Mouse (Mus musculus): ENCODE data around the gene Cnnm3.

Cnnm3 gene

GRCm38 (mm10) chr1:36556553-36557456, 45.1 kb downstream of the Cnnm3 start:
- DNase-seq (ENCODE audit: low spot score in 2 of 2): peak; percentile 92 to 94

DNA sequence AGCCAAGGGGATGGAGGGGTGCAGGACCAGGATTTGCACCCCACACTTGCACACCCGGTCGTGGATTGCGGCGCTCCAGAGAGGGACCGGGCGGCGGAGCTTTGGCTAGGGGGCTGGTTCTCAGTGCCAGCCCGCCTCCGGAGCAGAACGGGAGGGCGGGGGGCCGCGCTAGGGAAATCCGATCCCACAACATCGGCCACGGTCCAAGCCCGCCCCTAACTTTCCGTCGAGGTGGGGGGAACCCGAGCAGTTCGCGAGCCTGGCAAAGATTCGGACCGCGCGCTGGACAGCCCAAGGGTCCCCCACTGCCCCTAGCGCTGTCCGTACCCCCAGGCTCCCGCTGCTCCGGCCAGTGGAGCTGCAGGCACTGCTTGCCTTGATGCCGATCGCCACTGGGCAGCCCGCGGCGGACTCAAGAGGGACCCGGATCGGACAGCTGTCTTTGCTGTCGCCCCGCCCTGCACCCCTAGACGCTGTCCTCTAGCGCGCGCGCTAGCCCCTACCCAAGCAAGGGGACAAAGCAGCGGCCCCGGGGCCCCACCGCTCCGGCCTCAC, 45.9 kb downstream of the Cnnm3 start:
- peak; percentile 45 to 54 for DNase-seq (ENCODE audit: low spot score in 2 of 2)

- DNase-seq (ENCODE audit: low spot score in 2 of 2): peak; percentile 49 to 50
Observed at GRCm38 (mm10) chr1:36558031-36558993, 46.6 kb downstream of the Cnnm3 start, which contains the start of gene Sema4c. TSS of gene Sema4c (minus strand) at chr1:36558349.

DNA sequence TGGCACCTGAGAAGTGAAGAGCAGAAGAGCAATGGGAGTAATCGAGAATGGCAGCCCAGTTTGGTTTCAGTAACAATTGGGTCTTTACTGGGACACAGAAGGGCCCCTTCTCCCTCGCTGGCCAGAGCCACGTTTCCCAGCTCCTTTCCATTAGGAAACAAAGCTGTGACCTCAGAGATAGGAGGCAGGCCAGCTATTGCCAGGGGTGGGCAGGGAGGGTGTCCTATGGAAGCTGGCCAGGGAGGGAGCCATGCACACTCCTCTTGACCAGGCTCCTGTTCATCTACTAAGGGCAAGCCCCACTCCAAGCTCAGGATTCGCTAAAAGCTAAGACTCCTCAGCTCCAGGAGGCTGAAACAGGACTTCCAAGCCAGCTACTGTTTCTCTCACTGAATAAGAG, 47.6 kb downstream of the Cnnm3 start:
- DNase-seq (ENCODE audit: low spot score in 2 of 2): no peak

- no peak for DNase-seq (ENCODE audit: low spot score in 2 of 2)
Observed at GRCm38 (mm10) chr1:36559888-36560287, 48.2 kb downstream of the Cnnm3 start.

- no peak for DNase-seq (ENCODE audit: low spot score in 2 of 2)
Observed at GRCm38 (mm10) chr1:36560903-36561302, 49.2 kb downstream of the Cnnm3 start.

GRCm38 (mm10) chr1:36562388-36562787, 50.7 kb downstream of the Cnnm3 start:
- no peak for DNase-seq (ENCODE audit: low spot score in 2 of 2)

DNA sequence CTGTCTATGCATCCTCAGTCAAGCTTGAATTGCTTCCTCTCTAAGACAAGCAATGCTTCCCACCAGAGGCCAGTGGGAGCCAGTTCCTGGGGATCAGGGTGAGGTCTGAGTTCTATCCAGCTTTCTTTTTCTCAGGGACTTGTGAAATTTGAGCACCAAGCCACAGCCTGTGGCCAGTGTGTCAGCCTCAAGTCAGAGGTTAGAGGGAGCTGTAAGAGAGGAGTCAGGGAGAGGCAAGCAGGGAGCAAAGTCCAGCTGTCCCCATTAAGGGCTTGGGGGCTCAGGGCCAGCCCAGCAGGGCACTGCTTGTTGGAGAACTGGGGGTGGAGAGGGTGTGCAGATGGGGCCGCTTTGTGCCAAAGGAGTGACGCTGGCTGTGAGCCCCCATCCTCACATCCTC, 51.5 kb downstream of the Cnnm3 start:
- DNase-seq (ENCODE audit: low spot score in 2 of 2): no peak

- no peak for DNase-seq (ENCODE audit: low spot score in 2 of 2)
Observed at GRCm38 (mm10) chr1:36563632-36564031, 52.0 kb downstream of the Cnnm3 start.

DNA sequence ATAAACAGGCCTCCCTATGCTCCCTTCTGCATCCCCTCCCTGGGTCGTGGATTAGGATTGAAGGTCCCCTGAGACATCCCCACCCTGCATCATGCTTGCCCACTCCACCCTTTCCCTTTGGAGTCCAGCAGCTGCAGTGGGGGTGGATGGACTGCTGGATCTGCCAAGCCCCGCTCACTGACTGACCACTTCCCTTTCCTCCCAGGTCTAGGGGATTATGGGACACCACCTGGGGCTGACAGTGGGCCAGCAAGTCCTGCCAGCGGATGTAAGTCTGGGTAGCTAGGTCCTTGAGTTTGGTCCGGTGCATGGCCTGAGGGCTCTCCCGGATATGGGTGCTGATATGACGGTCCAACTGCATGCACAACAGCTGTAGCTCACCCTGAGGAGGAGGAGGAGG, 52.4 kb downstream of the Cnnm3 start:
- DNase-seq (ENCODE audit: low spot score in 2 of 2): no peak

DNA sequence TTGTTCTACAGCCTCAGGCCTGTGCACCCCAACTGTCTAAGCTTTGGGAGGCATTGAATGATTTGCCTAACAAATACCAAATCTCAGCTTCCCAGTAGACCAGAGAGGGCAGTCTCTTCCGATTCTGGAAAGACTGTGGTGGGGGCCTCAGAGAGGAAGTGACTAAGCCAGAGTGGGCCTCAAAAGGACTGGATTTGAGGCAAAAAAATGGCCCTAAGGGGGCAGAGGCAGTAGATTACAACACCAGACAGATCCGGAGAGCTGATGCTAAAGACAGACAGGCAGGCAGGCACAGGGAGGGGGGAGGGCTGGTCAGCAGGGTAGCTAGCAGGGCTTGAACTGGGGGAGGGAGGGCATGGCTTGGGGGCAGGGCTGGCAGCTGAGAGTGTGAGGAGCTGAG, 54.8 kb downstream of the Cnnm3 start:
- no peak for DNase-seq (ENCODE audit: low spot score in 2 of 2)

- DNase-seq (ENCODE audit: low spot score in 2 of 2): no peak
Observed at GRCm38 (mm10) chr1:36567818-36568603, 56.3 kb downstream of the Cnnm3 start.

DNA sequence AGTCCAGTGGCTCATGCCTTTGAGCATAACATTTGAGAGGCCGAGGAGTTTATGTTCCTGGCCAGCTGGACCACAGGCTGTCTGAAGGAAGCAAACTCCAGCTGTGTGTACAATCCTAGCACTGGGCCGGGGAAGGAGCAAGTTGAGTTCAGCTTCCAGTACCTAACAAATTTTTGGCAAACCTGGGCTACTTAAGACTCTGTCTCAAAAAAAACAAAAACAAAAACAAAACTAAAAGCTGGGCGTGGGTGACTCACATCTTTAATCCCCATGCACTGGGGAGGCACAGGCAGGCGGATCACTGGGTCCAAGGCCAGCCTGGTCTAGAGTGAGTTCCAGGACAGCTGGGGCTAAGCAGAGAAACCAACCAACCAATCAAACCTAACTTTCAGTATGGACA, 57.1 kb downstream of the Cnnm3 start:
- DNase-seq (ENCODE audit: low spot score in 2 of 2): no peak

DNA sequence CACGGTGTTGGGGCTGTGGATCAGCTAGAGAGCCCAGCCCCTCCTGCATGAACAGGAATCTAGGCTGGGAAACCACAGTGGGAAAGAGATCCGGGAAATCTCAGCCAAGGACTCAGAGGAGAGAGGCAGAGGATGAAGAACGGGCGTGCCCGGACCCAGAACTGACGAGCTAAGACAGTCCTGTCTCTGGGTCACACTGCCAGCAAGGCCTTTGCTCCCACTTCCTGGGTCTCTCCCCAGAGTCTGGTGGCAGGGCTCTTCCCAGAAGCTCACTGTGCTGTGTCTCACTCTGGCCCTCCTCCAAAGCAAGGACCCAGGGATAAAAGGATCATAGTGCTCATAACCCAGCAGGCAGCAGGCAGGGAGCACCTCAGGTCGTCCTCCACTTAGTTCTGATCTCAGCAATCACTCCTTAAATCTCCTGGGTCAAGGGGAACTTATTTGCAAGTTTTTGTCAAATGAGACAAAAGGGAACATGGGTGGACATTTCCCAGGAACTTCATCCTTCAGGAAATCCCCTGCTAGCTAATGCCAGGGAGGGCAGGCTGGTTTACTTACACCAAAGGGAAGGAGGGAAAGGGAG, 58.1 kb downstream of the Cnnm3 start:
- no peak for DNase-seq (ENCODE audit: low spot score in 2 of 2)

- no peak for DNase-seq (ENCODE audit: low spot score in 2 of 2)
Observed at GRCm38 (mm10) chr1:36570320-36570719, 58.7 kb downstream of the Cnnm3 start.

- DNase-seq (ENCODE audit: low spot score in 2 of 2): no peak
Observed at GRCm38 (mm10) chr1:36571627-36572026, 60.0 kb downstream of the Cnnm3 start.

DNA sequence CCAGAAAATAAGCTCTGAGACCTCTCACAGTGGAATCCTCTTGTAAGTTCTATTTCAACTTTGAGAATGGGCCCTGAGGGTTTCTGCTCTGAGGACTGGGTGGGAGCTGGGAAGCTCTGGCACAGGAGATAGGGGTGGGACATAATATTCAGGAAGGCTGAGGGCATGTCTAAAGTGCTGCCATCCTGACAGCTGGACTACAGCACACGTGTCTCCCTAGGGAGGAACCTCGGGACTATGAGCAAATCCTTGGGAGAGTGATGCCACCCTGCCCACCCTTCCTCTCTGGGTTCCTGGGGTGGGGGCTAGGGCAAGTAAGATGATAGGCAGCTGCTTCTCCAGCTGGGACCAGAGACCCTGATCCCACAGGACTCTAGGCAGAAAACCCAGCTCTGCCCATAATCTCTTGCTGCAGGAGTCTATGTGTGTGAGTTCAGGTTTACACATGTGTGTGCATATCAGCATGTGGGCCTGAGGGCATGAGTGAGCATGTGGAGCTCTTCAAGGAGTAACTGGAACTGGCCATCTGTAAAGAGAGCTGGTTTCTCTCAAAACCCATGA, 60.6 kb downstream of the Cnnm3 start:
- no peak for DNase-seq (ENCODE audit: low spot score in 2 of 2)

DNA sequence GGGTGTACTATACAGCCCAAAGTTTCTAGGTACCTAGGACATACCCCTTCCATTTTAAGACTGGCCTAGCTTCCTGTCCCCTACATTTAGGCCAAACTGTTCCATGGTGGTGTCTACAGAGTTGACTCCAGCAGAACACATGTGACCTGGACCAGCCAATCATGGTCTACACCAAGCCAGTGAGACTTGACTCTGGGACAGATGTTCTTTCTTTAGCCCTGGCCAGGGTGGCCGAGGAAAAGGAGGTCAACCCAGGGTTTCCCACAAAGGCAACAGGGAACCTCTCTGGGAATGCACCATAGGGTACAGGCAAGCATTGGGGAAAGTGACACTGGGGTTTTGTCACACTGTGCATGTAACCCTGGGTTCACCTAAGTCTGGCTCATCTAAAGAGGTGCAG, 61.0 kb downstream of the Cnnm3 start:
- no peak for DNase-seq (ENCODE audit: low spot score in 2 of 2)

- DNase-seq (ENCODE audit: low spot score in 2 of 2): no peak
Observed at GRCm38 (mm10) chr1:36573524-36573923, 61.9 kb downstream of the Cnnm3 start.

DNA sequence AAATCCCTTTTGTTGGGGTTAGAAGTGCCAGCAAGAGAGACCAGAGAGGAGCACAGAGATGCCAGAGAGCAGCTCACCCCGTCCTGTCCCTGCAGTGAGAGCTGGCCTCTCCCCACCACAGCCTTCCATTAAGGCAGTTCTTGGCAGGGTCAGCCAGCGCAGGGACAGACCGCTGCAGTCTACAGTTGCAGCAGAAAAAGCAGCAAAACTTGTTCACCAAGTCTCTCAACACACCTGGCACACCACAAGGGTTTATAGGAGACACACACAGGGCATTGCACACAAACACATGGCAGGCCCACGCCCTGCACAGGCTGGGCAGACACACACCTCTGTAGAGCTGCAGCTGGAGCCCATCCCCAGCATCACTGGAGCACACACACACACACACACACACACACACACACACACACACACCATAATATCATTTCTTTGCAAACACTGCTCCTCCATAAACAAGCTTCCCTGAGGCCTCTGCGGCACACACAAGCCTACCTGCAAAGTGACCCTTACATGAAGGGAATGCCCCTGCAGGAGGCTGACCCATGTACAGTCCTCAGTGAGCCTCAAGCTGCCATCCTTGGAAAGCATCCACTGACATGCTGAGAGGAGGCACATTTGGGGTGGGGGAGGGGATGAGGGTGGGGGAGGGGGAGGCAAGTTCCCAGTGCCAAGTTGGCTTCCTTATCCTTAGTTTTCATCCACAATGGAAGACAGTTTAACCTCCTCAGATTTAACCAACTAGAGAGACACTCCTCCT, 62.7 kb downstream of the Cnnm3 start:
- DNase-seq (ENCODE audit: low spot score in 2 of 2): no peak
